Mouse (Mus musculus) ES-E14 (cell line): ENCODE data around the gene Cacna1g.

Source experiments
- CHD2 ChIP-seq: IDR thresholded peaks from 2 replicates; pipeline ENCODE4 v1.6.1; 2014; ENCODE audit warnings: mild to moderate bottlenecking, low read depth, low read length, inconsistent platforms
- HCFC1 ChIP-seq: IDR thresholded peaks from 2 replicates; pipeline ENCODE4 v1.6.1; 2012; ENCODE audit warnings: low read length, inconsistent platforms, borderline replicate concordance; ENCODE audit not compliant: insufficient read depth
- MAFK ChIP-seq: IDR thresholded peaks from 2 replicates; pipeline ENCODE4 v1.6.1; 2014; ENCODE audit warnings: mild to moderate bottlenecking, low read depth, low read length, inconsistent platforms; ENCODE audit not compliant: insufficient read depth
- ZNF384 ChIP-seq: IDR thresholded peaks from 2 replicates; pipeline ENCODE4 v1.6.1; 2012; ENCODE audit warnings: low read depth, low read length, inconsistent platforms

DNA sequence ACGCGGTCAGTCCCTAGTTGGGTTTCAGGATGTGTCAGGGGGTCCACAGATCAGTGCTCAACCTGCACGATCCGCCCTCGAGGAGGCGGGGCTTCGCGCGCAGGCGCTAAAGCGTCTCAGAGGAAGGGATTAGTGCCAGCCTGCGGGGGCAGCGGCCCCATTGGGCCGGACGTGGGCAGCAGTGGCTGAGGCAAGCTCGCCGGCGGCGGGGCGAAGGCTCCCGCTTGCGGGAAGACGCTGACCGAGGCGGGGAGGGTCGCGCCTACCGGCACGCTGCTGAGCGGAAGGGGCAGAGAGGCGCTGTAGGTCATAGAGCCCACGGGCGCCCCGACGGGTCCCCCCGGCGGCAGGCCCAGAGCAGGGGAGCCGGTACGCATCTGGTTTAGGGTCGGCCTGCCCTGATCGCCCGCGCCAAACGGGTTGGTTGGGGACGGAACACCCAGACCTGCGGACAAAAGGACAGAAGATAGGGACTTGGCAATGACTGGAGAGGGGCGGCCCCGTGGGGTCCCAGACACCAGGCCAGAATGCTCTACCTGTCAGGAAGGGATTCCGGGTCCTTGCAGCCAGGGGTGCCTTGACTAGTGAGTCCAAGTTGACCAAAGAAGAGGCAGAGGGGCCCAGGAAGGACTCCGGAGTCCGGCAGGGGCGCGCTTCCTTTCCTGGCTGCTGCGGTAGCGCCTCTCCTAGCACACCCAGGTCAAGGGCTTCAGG lies 17.2 kb upstream of the Cacna1g start:
- TF ChIP-seq ZNF384 (no peak), MAFK (no peak), CHD2 (no peak), HCFC1 (no peak)
